ENCODE assay signal across 15 mouse cellular contexts in genomic region chr16:11198467-11198866, GRCm38 (mm10). TPM values are rescaled to one million over a fixed set of nuclear protein-coding genes. Genes with fewer than 3 reads are reported as not detected.
DNase-seq lines count a peak whose midpoint lies in the region; ATAC-seq lines count a peak whose summit lies in the region.
"Had no signal": no experiment of that assay in that cellular context is flagged by ENCODE, and none has a peak within 500 bp of the region (broad histone marks: within the 10 kb centered on the region; RNA-seq: fewer than 3 reads in every experiment).

No protein-coding gene starts in this region.

- no peak overlapping the region for H3K4me2 ChIP-seq in liver, embryonic 16.5 days (ENCODE audit: low read depth, low read length)
- no peak overlapping the region for H3K4me2 ChIP-seq in intestine, embryonic 15.5 days (replicated peaks)
- H3K4me2 ChIP-seq: forebrain, embryonic 12.5 days; heart, embryonic 12.5 days had no signal

- H3K27ac ChIP-seq in liver, embryonic 16.5 days (ENCODE audit: low read length) = no peak overlapping the region
- no peak overlapping the region for H3K27ac ChIP-seq in intestine, embryonic 15.5 days
- H3K27ac ChIP-seq: forebrain, embryonic 12.5 days had no signal

- DNase-seq in heart, adult 11 months = peak; percentile 57
- no peak for DNase-seq in heart, adult 8-10 months (ENCODE audit: low spot score)
- peak; percentile 84 for DNase-seq in ZHBTc4 (ENCODE audit: low read depth, low spot score)
- no peak for DNase-seq in cerebellum, adult 18-20 months
- no peak for DNase-seq in ovary, postnatal 14 days (ENCODE audit: low spot score)
- DNase-seq: adrenal gland, adult 2 months; B cell, adult 2 months; cerebellum, adult 8-10 months; retina, postnatal 1 day had no signal

- 0 out of 2 replicates have a peak, but pooled peaks have one; percentile 31 for ATAC-seq in erythroid progenitor cell, adult 5-6 weeks (replicated peaks; ENCODE audit: low FRiP score, poor library complexity, severe bottlenecking)
- ATAC-seq in liver, embryonic 16.5 days (ENCODE audit: low read depth) = peak; percentile 33
- no peak for ATAC-seq in intestine, embryonic 15.5 days
- ATAC-seq: lung, postnatal 0 days had no signal

- H3K9me3 ChIP-seq in liver, embryonic 16.5 days (replicated peaks; ENCODE audit: control insufficient read depth, low read length) = no peaks in the 10 kb centered on the region
- H3K9me3 ChIP-seq in intestine, embryonic 15.5 days = no peaks in the 10 kb centered on the region
- H3K9me3 ChIP-seq: forebrain, embryonic 12.5 days; heart, embryonic 12.5 days had no signal

- WGBS in liver, embryonic 16.5 days (ENCODE audit: insufficient replicate concordance) = 64% methylated on average over 2 of the region's 2 CpGs
- 63% methylated on average over 2 of the region's 2 CpGs for whole genome bisulfite sequencing in intestine, embryonic 15.5 days

- no peaks in the 10 kb centered on the region for H3K27me3 ChIP-seq in liver, embryonic 16.5 days (ENCODE audit: control insufficient read depth, insufficient read depth, low read depth, low read length)
- H3K27me3 ChIP-seq in intestine, embryonic 15.5 days (replicated peaks) = no peaks in the 10 kb centered on the region
- H3K27me3 ChIP-seq: forebrain, embryonic 12.5 days; heart, embryonic 12.5 days had no signal

- no peak overlapping the region for H3K4me3 ChIP-seq in liver, embryonic 16.5 days (ENCODE audit: low read depth, low read length)
- no peak overlapping the region for H3K4me3 ChIP-seq in intestine, embryonic 15.5 days (replicated peaks)
- H3K4me3 ChIP-seq: forebrain, embryonic 12.5 days; heart, embryonic 12.5 days had no signal

- peaks cover 55% of the 10 kb centered on the region for H3K36me3 ChIP-seq in liver, embryonic 16.5 days (ENCODE audit: control insufficient read depth, insufficient read depth)
- peaks cover 46% of the 10 kb centered on the region for H3K36me3 ChIP-seq in intestine, embryonic 15.5 days

- H3K9ac ChIP-seq in liver, embryonic 16.5 days (ENCODE audit: low read depth, low read length) = no peak overlapping the region
- H3K9ac ChIP-seq in intestine, embryonic 15.5 days = no peak overlapping the region
- H3K9ac ChIP-seq: forebrain, embryonic 12.5 days; heart, embryonic 12.5 days had no signal

- H3K4me1 ChIP-seq in liver, embryonic 16.5 days (ENCODE audit: control insufficient read depth, low read depth, low read length) = peaks cover 12% of the 10 kb centered on the region
- H3K4me1 ChIP-seq in intestine, embryonic 15.5 days (replicated peaks) = peaks cover 8% of the 10 kb centered on the region; the same call in 1 of the 2 replicates

RNA-seq across cellular contexts. Expression of gene Rsl1d1, which starts 4.7 kb away (rescaled TPM):
- total RNA-seq in heart, adult 8-10 months (2022) = 10 to 100 TPM; 45.2 to 53.4 (median 49.7) TPM
- total RNA-seq in erythroid progenitor cell, adult 5-6 weeks (2015; ENCODE audit: low replicate concordance) = 33.5 and 68.3 TPM in 2 replicates
- total RNA-seq in erythroid progenitor cell, adult 5-6 weeks (2017; ENCODE audit: low replicate concordance) = 29.4 and 40.6 TPM in 2 replicates
- polyA plus RNA-seq in liver, embryonic 16.5 days (2015; fragmentation: Nextera tagmentation; extraction: Ambion mirVana) = 66.9 and 74.3 TPM in 2 replicates
- 183 and 209 TPM in 2 replicates for polyA plus RNA-seq in intestine, embryonic 15.5 days (2015; fragmentation: Nextera tagmentation; extraction: Ambion mirVana)

RNA-seq across cellular contexts. Expression of gene Zc3h7a, which starts 22.3 kb away (rescaled TPM):
- 10 to 100 TPM; 17.9 to 24.5 (median 23.6) TPM for total RNA-seq in heart, adult 8-10 months (2022)
- total RNA-seq in erythroid progenitor cell, adult 5-6 weeks (2015; ENCODE audit: low replicate concordance) = 101 and 118 TPM in 2 replicates
- 128 and 160 TPM in 2 replicates for total RNA-seq in erythroid progenitor cell, adult 5-6 weeks (2017; ENCODE audit: low replicate concordance)
- 37.8 and 39.1 TPM in 2 replicates for polyA plus RNA-seq in liver, embryonic 16.5 days (2015; fragmentation: Nextera tagmentation; extraction: Ambion mirVana)
- polyA plus RNA-seq in intestine, embryonic 15.5 days (2015; fragmentation: Nextera tagmentation; extraction: Ambion mirVana) = 78.5 and 79.8 TPM in 2 replicates

RNA-seq across cellular contexts. Expression of gene Gspt1, which starts 55.7 kb away (rescaled TPM):
- 10 to 100 TPM; 58.1 to 67.9 (median 61.7) TPM for total RNA-seq in heart, adult 8-10 months (2022)
- total RNA-seq in erythroid progenitor cell, adult 5-6 weeks (2015; ENCODE audit: low replicate concordance) = 105 and 130 TPM in 2 replicates
- 31.5 and 32.0 TPM in 2 replicates for total RNA-seq in erythroid progenitor cell, adult 5-6 weeks (2017; ENCODE audit: low replicate concordance)
- 29.8 and 30.6 TPM in 2 replicates for polyA plus RNA-seq in liver, embryonic 16.5 days (2015; fragmentation: Nextera tagmentation; extraction: Ambion mirVana)
- 69.4 and 78.8 TPM in 2 replicates for polyA plus RNA-seq in intestine, embryonic 15.5 days (2015; fragmentation: Nextera tagmentation; extraction: Ambion mirVana)

Comparison
In these comparisons a context has a peak if more than half of its experiments do, and no peak if none do; other contexts are left out.
1. DNase-seq: peak in heart, adult 11 months (single experiment) and ZHBTc4 (single experiment); none in heart, adult 8-10 months (single experiment), cerebellum, adult 18-20 months (0 of 2) and ovary, postnatal 14 days (single experiment).